Mouse (Mus musculus): ENCODE measurements at regions not wholly inside any gene's neighbourhood (a gene's known extent, or its start where the extent isn't known, plus 50 kb on each side); places are given as distances from the start of the nearest gene placed in this dataset.

- TF ChIP-seq SIN3A (IDR thresholded peaks at IDR 0.05; ENCODE audit: low read length), result no peak
- peak; percentile 67; the same call in 1 of the 2 replicates for TF ChIP-seq ZMIZ1 (IDR thresholded peaks at IDR 0.05; ENCODE audit: low read depth, low read length)
- peak; percentile 94 for TF ChIP-seq TCF12 (IDR thresholded peaks at IDR 0.05; ENCODE audit: low read depth, low read length)
- TF ChIP-seq RAD21 (IDR thresholded peaks at IDR 0.05; ENCODE audit: low read depth, low read length), result no peak; the same call in 1 of the 2 replicates
- TF ChIP-seq ZC3H11A (IDR thresholded peaks at IDR 0.05; ENCODE audit: low read depth, low read length), result no peak
These were observed 856.4 kb downstream of the Stpg2 start (continued) for GRCm38 (mm10) chr3:140061769-140062381.

GRCm38 (mm10) chr3:140062880-140063279 lies 857.4 kb downstream of the Stpg2 start:
- H3K9me3 ChIP-seq (replicated peaks; ENCODE audit: low read length), result no peaks in the 10 kb centered on the region
- dilution Hi-C loops (cut with MboI; ENCODE audit: extremely low pct_ligation_motif_present, extremely low pct_unique_long_range_greater_than_20kb, low sequenced_read_pairs), result no loop called here
- peaks cover 14 to 34% of the 10 kb centered on the region in 2 experiments for H3K4me1 ChIP-seq (ENCODE audit: control insufficient read depth in 1 of 2, insufficient read depth in 2 of 2)
- H3K9ac ChIP-seq (ENCODE audit: insufficient read depth, low read depth), result peak overlapping the region; percentile 0; the same call in 1 of the 2 replicates
- H3K27ac ChIP-seq (ENCODE audit: insufficient read depth, low read depth), result peak overlapping the region; percentile 11; the same call in 1 of the 2 replicates
- peak overlapping the region; percentile 90 for H3K4me2 ChIP-seq (ENCODE audit: insufficient read depth, low read depth, poor library complexity, severe bottlenecking)
- TF ChIP-seq CTCF (conservative IDR thresholded peaks at IDR 0.05 in 1 of 2, IDR thresholded peaks at IDR 0.05 in 1 of 2; ENCODE audit: low read depth in 2 of 2, low read length in 2 of 2) (no peak), ZNF384 (IDR thresholded peaks at IDR 0.05; ENCODE audit: low read depth, low read length) (no peak), IRF4 (IDR thresholded peaks at IDR 0.05; ENCODE audit: low read depth, low read length) (peak; percentile 74), ZMIZ1 (IDR thresholded peaks at IDR 0.05; ENCODE audit: low read depth, low read length) (no peak), RAD21 (IDR thresholded peaks at IDR 0.05; ENCODE audit: low read depth, low read length) (peak; percentile 11), MAZ (IDR thresholded peaks at IDR 0.05; ENCODE audit: low read depth, low read length) (no peak), MEF2A (IDR thresholded peaks at IDR 0.05; ENCODE audit: borderline replicate concordance, low read depth, low read length) (peak; percentile 84), SIN3A (IDR thresholded peaks at IDR 0.05; ENCODE audit: low read length) (no peak), HCFC1 (IDR thresholded peaks at IDR 0.05; ENCODE audit: low read depth, low read length) (no peak; the same call in 1 of the 2 replicates), ETS1 (conservative IDR thresholded peaks at IDR 0.05; ENCODE audit: low read depth, low read length) (peak; percentile 84), JUND (conservative IDR thresholded peaks at IDR 0.05; ENCODE audit: low read depth, low read length) (peak; percentile 92; the same call in 1 of the 2 replicates), MYC (IDR thresholded peaks at IDR 0.05; ENCODE audit: low read depth, low read length) (peak; percentile 52; the same call in 1 of the 2 replicates), MAFK (IDR thresholded peaks at IDR 0.05; ENCODE audit: insufficient replicate concordance, low read length) (no peak), NRF1 (IDR thresholded peaks at IDR 0.05; ENCODE audit: low read depth, low read length) (0 out of 2 replicates have a peak, but pooled peaks have one; percentile 40), MAX (IDR thresholded peaks at IDR 0.05; ENCODE audit: low read length) (peak; percentile 41; the same call in 1 of the 2 replicates), TBP (conservative IDR thresholded peaks at IDR 0.05; ENCODE audit: low read depth, low read length) (peak; percentile 92), BHLHE40 (IDR thresholded peaks at IDR 0.05; ENCODE audit: low read depth, low read length) (peak; percentile 51), JUN (IDR thresholded peaks at IDR 0.05; ENCODE audit: insufficient read depth, low read depth, low read length) (peak; percentile 88), TCF12 (IDR thresholded peaks at IDR 0.05; ENCODE audit: low read depth, low read length) (peak; percentile 85), POLR2A (IDR thresholded peaks at IDR 0.05; ENCODE audit: low read depth, low read length) (peak; percentile 54), USF1 (IDR thresholded peaks at IDR 0.05; ENCODE audit: low read depth, low read length) (no peak), EP300 (IDR thresholded peaks at IDR 0.05; ENCODE audit: low read length) (peak; percentile 83), CHD2 (IDR thresholded peaks at IDR 0.05; ENCODE audit: low read length) (no peak; the same call in 1 of the 2 replicates)
- H3K4me3 ChIP-seq (replicated peaks in 1 of 3; ENCODE audit: low read depth in 2 of 3, low read length in 2 of 3, poor library complexity in 1 of 3), result no peak overlapping the region
- no peaks in the 10 kb centered on the region for H3K36me3 ChIP-seq (replicated peaks in 1 of 2; ENCODE audit: control insufficient read depth in 1 of 2, insufficient read depth in 1 of 2, low read length in 1 of 2)
- peak; percentile 65 for DNase-seq (ENCODE audit: extremely low read depth)
- no peaks in the 10 kb centered on the region for H3K27me3 ChIP-seq (replicated peaks)
- in situ Hi-C loops (cut with MboI; ENCODE audit: low pct_ligation_motif_present, low pct_unique_long_range_greater_than_20kb, low sequenced_read_pairs), result no loop called here
- H3K79me2 ChIP-seq (replicated peaks; ENCODE audit: control insufficient read depth, extremely low read depth, insufficient read depth, poor library complexity, severe bottlenecking), result no peaks in the 10 kb centered on the region

Measured in CH12.LX (cell line).